Mouse (Mus musculus): ENCODE results near the gene Spata25. TPM values are rescaled to one million over a fixed set of nuclear protein-coding genes. Genes with fewer than 3 reads are reported as not detected.

Gene Spata25
- polyA plus RNA-seq, 1 experiment from 2014 or later, result not detected

GRCm38 (mm10) chr2:164790451-164790850, 37.9 kb downstream of the Spata25 start:
- Histone ChIP-seq H3K9me3 (ENCODE audit: low read depth, low read length) (no peaks in the 10 kb centered on the region), H3K4me3 (ENCODE audit: low read depth, low read length) (no peak overlapping the region), H3K4me1 (ENCODE audit: insufficient read depth) (0 out of 2 replicates have a peak, but pooled peaks cover 5% of the 10 kb centered on the region), H3K4me2 (no peak overlapping the region), H3K27ac (ENCODE audit: low read depth) (no peak overlapping the region), H3K9ac (no peak overlapping the region), H3K27me3 (ENCODE audit: insufficient read depth, low read length) (no peaks in the 10 kb centered on the region), H3K36me3 (ENCODE audit: insufficient read depth) (peaks cover 54% of the 10 kb centered on the region)
- no peak for TF ChIP-seq CTCF (IDR thresholded peaks at IDR 0.05; ENCODE audit: low read depth)
- 55% methylated on average over 4 of the region's 4 CpGs for WGBS
- ATAC-seq (ENCODE audit: insufficient read depth), result no peak
- DNase-seq, result no peak

GRCm38 (mm10) chr2:164788411-164788810, 39.9 kb downstream of the Spata25 start:
- Histone ChIP-seq H3K9ac (no peak overlapping the region), H3K36me3 (ENCODE audit: insufficient read depth) (peaks cover 39% of the 10 kb centered on the region), H3K4me1 (ENCODE audit: insufficient read depth) (peaks cover 8% of the 10 kb centered on the region; the same call in 1 of the 2 replicates), H3K9me3 (ENCODE audit: low read depth, low read length) (no peaks in the 10 kb centered on the region), H3K4me2 (no peak overlapping the region), H3K4me3 (ENCODE audit: low read depth, low read length) (no peak overlapping the region), H3K27ac (ENCODE audit: low read depth) (no peak overlapping the region), H3K27me3 (ENCODE audit: insufficient read depth, low read length) (no peaks in the 10 kb centered on the region)
- no peak for TF ChIP-seq CTCF (IDR thresholded peaks at IDR 0.05; ENCODE audit: low read depth)
- WGBS, result 62% methylated on average over 4 of the region's 4 CpGs
- ATAC-seq (ENCODE audit: insufficient read depth), result no peak
- DNase-seq, result no peak

- ATAC-seq (ENCODE audit: insufficient read depth), result no peak
These were observed 40.6 kb downstream of the Spata25 start for GRCm38 (mm10) chr2:164787779-164788178.

GRCm38 (mm10) chr2:164787032-164787431, 41.3 kb downstream of the Spata25 start:
- H3K9me3 ChIP-seq (ENCODE audit: low read depth, low read length), result no peaks in the 10 kb centered on the region
- ATAC-seq (ENCODE audit: insufficient read depth) (no peak), DNase-seq (no peak)
- no peaks in the 10 kb centered on the region for H3K27me3 ChIP-seq (ENCODE audit: insufficient read depth, low read length)
- H3K9ac ChIP-seq, result peak overlapping the region; percentile 27; the same call in 1 of the 2 replicates
- H3K4me2 ChIP-seq, result peak overlapping the region; percentile 88
- WGBS, result 76% methylated on average over 3 of the region's 3 CpGs
- peak overlapping the region; percentile 70 for H3K4me3 ChIP-seq (ENCODE audit: low read depth, low read length)
- H3K27ac ChIP-seq (ENCODE audit: low read depth), result no peak overlapping the region
- TF ChIP-seq CTCF (IDR thresholded peaks at IDR 0.05; ENCODE audit: low read depth), result no peak
- H3K36me3 ChIP-seq (ENCODE audit: insufficient read depth), result peaks cover 25% of the 10 kb centered on the region
- H3K4me1 ChIP-seq (ENCODE audit: insufficient read depth), result peaks cover 8% of the 10 kb centered on the region; the same call in 1 of the 2 replicates

More at GRCm38 (mm10) chr2:164787779-164788178, 40.6 kb downstream of the Spata25 start:
- H3K4me3 ChIP-seq (ENCODE audit: low read depth, low read length), result no peak overlapping the region
- no peaks in the 10 kb centered on the region for H3K9me3 ChIP-seq (ENCODE audit: low read depth, low read length)
- H3K27ac ChIP-seq (ENCODE audit: low read depth), result no peak overlapping the region
- H3K4me1 ChIP-seq (ENCODE audit: insufficient read depth), result peaks cover 8% of the 10 kb centered on the region; the same call in 1 of the 2 replicates
- 77% methylated on average over 10 of the region's 10 CpGs for WGBS
- TF ChIP-seq CTCF (IDR thresholded peaks at IDR 0.05; ENCODE audit: low read depth), result no peak
- DNase-seq, result no peak
- H3K27me3 ChIP-seq (ENCODE audit: insufficient read depth, low read length), result no peaks in the 10 kb centered on the region
- H3K36me3 ChIP-seq (ENCODE audit: insufficient read depth), result peaks cover 33% of the 10 kb centered on the region
- no peak overlapping the region for H3K9ac ChIP-seq
- no peak overlapping the region for H3K4me2 ChIP-seq

- TF ChIP-seq CTCF (IDR thresholded peaks at IDR 0.05; ENCODE audit: low read depth), result no peak
- ATAC-seq (ENCODE audit: insufficient read depth), result peak; percentile 3
- Histone ChIP-seq H3K27me3 (ENCODE audit: insufficient read depth, low read length) (no peaks in the 10 kb centered on the region), H3K4me2 (peak overlapping the region; percentile 88), H3K36me3 (ENCODE audit: insufficient read depth) (peaks cover 19% of the 10 kb centered on the region), H3K4me1 (ENCODE audit: insufficient read depth) (peaks cover 8% of the 10 kb centered on the region; the same call in 1 of the 2 replicates), H3K27ac (ENCODE audit: low read depth) (peak overlapping the region; percentile 92; the same call in 1 of the 2 replicates), H3K9me3 (ENCODE audit: low read depth, low read length) (no peaks in the 10 kb centered on the region), H3K9ac (peak overlapping the region; percentile 81), H3K4me3 (ENCODE audit: low read depth, low read length) (peak overlapping the region; percentile 70)
- peak; percentile 63 for DNase-seq
- 4% methylated on average over 15 of the region's 15 CpGs for WGBS
These were observed 41.9 kb downstream of the Spata25 start for GRCm38 (mm10) chr2:164786388-164786885.

GRCm38 (mm10) chr2:164785481-164786387, 42.6 kb downstream of the Spata25 start, which contains the start of gene Snx21:
Gene Snx21 (plus strand): TSS chr2:164785823.
- under 1% methylated on average over 89 of the region's 89 CpGs for WGBS
- peak; percentile 94 for ATAC-seq (ENCODE audit: insufficient read depth)
- peak; percentile 41 for TF ChIP-seq CTCF (IDR thresholded peaks at IDR 0.05; ENCODE audit: low read depth)

More at GRCm38 (mm10) chr2:164785481-164786387, 42.6 kb downstream of the Spata25 start, which contains the start of gene Snx21:
- DNase-seq, result peak; percentile 95
- Histone ChIP-seq H3K36me3 (ENCODE audit: insufficient read depth) (peaks cover 13% of the 10 kb centered on the region), H3K4me3 (ENCODE audit: low read depth, low read length) (peak within 1 kb of the TSS; percentile 70), H3K9ac (peak within 1 kb of the TSS; percentile 81), H3K9me3 (ENCODE audit: low read depth, low read length) (no peaks in the 10 kb centered on the region), H3K27ac (ENCODE audit: low read depth) (peak within 1 kb of the TSS; percentile 92), H3K4me2 (peak within 1 kb of the TSS; percentile 88), H3K27me3 (ENCODE audit: insufficient read depth, low read length) (no peaks in the 10 kb centered on the region), H3K4me1 (ENCODE audit: insufficient read depth) (peaks cover 8% of the 10 kb centered on the region; the same call in 1 of the 2 replicates)
